Mouse (Mus musculus) induced T-regulatory cell, adult 2 months (primary cell): ENCODE results near the gene Lsm6.
A peak's percentile ranks its signal among the peaks of the same experiment; 100 is the strongest.

ENCODE experiments used
- DNase-seq: peaks from one replicate; pipeline ENCODE4 v3.0.0-alpha.2; 2012; ENCODE audit warnings: low read depth

The Lsm6 gene

DNA sequence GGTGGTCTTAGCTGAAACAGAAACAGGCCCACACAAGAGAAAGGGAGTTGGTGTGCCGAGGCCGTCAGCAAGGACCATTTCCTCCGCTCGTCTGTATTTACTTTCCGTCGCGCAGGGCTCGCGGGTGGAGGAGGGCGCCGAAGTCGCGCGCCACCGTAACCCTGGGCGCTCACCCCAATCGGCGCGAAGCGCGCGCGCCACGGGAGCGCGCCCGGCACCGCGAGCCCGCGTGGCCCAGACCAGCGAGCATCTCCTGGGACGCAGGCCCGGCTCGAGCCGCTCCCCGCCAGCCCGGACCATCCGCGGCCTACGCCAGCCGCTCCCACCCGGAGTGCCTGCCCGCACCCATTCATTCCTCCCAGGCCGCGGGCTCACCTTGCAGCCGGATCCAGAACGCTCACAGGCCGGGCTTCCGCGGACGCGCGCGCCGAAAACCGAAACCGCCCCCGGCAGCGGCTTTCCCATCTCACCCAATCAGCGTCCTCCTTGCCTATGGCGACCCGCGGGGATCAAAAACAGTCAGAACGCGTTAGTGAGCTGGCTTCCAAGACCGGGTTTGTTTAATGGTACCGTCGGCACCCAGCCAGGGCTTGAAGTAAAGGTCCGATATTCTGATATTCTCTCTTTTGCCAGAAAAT, at the start of gene Lsm6:
Gene Lsm6, minus strand, starts transcription at position 468 of the 638 bp plus-strand sequence.
- DNase-seq = peak; percentile 99

GRCm38 (mm10) chr8:78867036-78867435, 46.1 kb upstream of the Lsm6 start:
- DNase-seq = no peak

DNA sequence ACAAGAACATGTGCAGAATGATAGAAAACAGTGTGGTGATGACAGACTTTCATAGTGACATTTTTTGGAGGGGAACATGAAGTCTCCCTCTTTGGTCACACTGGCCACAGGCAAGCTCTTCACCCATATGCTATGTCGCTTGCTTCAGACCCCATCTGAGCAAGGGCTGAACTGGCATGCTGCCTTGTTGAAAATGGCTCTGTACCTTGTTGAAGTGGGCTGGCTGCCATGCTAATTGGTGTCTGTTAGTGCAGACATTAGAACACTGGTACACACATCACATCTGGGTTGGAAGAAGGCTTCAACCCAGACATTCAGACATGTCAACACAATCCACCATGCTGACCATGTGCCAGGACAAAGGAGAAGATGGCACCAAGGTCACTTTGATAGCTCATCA, 42.1 kb upstream of the Lsm6 start:
- DNase-seq = no peak

- no peak for DNase-seq
These were observed 41.1 kb upstream of the Lsm6 start for GRCm38 (mm10) chr8:78862046-78862445.

GRCm38 (mm10) chr8:78860789-78861188, 39.8 kb upstream of the Lsm6 start:
- DNase-seq = no peak

DNA sequence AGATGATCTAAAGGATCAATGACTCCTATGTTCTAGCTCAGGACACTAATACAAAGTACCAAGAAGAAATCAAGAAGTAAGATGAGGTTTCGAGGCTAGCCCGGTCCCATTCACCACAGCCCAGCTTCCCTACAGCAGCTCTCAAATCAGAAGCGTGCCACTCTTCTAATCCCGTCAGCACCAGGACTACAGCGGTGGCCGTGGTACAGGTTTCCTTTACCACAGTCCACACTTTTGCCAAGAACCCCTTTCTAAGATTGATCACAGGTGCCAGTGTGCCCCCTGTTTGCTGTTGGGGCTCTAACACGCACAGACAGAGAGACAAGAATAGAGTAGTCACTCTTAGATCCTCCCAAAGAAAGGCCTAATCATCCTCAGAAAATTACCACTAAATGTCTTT, 36.5 kb upstream of the Lsm6 start:
- no peak for DNase-seq

DNA sequence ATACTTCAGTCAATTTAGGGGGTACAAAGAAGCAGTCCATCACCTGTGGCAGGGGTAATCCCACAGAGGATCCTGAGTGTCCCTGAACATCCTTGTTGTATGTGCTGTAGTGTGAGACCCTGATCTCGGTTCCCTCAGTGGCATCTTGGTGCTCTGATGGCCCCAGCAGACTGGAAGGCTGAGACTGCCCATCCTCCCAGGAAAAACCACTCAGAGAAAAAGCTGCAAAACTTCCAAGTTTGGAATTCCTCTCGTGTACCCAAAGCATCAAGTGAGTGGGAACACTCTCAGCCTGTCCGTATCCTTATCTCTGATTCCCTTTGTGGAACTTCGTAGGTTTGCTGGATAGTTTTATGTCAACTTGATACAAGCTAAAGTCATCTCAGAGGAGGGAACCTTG, 31.3 kb upstream of the Lsm6 start:
- no peak for DNase-seq

DNA sequence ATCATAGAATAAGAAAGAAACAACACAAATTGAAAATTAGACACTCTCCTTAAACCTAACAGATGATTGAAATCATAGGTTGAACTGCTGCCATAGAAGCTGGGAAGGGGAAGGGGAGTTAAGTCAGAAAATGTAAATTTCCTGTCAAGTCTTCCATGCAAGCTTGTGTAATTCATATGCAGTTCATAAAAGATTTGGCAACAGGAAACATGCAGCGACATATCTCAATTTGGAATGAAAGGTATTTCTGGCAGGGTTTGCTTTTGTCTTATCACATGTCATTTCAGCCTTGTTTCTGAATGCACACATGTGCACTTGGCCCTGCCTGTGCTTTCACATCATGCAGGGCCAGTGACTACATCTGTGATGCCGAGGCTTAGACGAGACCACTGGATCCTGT, 26.3 kb upstream of the Lsm6 start:
- DNase-seq = no peak

GRCm38 (mm10) chr8:78844559-78844958, 23.6 kb upstream of the Lsm6 start:
- no peak for DNase-seq

DNA sequence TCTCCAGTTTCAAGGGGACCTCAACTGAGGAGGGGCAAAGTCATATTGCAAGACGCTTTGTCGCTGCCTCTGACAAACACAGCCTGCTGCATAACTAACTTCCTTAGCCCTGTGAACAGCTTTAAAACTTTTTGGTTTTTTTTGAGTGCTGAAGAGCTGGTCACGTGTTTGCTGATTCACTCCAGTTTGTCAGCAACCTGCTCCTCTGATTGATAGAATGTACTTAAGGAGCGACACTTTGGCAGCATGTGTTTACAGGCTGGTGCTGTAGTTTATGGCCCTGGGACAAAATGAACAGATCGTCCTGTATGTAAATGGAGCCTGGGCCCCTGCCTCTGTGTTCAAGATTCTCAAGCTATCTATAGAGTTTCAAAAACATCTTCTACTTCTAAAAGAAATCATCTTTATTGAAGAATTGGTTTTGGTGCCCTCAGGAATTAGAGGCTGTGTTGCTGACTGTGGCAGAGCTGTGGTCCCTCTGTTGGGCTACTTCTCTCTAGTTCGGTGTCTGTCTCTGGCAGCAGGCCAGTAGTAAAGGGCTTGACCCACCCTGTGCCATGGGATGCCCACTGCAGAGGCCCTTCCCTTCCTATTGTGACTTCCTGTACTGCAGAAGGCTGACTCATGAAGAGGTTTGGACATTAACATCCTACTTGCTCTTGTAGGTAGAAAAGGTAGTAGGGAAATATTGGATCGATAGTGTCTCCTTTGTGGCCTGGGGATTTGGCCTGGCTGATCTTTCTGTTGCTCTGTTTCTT, 17.9 kb upstream of the Lsm6 start:
- DNase-seq = no peak

GRCm38 (mm10) chr8:78836091-78836490, 15.2 kb upstream of the Lsm6 start:
- DNase-seq = no peak

GRCm38 (mm10) chr8:78828414-78828813, 7.5 kb upstream of the Lsm6 start:
- DNase-seq = no peak

- DNase-seq = no peak
These were observed 3.6 kb upstream of the Lsm6 start for GRCm38 (mm10) chr8:78824515-78824914.

DNA sequence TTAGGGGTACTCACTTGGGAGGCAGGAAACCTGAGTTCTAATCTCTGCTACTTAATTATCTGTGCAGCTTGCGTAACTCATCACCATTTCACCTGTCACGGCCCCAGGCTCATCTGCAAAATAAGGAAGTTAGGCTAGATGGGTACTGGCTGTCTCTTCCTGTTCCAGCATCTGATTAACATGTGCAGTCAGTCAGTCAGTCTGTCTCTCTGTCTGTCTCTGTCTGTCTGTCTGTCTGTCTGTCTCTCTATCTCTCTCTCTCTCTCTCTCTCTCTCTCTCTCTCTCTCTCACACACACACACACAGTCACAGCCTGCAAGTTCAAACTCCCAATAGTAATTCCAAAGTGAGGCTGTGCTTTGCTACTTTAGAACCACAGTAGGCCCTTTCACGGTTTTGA, 967 bp downstream of the Lsm6 start:
- peak; percentile 73 for DNase-seq

DNA sequence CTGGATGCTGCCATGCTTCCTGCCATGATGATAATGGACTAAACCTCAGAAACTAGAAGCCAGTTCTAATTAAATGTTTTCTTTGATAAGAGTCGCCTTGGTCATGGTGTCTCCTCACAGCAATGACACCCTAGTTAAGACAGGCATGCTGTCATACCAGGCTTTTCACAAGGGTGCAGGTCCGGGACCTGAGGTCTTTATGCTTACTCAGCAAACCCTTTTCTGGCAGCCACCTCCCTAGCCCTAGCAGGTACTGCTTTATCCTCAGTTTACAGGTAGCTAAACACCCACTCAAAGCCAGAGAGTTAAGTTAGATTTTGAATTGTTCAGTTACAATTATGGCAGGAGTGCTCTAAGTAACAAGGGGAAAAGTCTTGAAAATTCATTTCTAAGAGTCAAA, 6.2 kb downstream of the Lsm6 start:
- DNase-seq = no peak

DNA sequence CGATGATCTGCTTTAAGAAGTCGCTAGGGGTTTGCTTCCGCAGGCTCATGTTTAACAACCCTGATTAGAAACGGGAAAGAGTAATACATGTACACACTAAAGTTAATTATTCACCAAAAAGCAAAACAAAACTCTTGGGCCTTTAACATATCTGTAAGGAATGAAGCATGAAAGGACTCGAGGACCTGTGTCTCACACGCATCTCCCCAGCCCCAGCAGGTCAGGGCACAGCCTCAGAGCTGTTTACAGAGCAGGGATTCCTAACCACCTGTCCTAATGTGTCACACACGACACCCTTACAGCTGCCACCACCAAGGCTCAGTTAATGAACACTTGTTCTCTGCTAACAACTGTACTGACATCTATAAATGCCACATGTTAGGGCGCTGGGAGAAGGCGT, 7.9 kb downstream of the Lsm6 start:
- DNase-seq = no peak

DNA sequence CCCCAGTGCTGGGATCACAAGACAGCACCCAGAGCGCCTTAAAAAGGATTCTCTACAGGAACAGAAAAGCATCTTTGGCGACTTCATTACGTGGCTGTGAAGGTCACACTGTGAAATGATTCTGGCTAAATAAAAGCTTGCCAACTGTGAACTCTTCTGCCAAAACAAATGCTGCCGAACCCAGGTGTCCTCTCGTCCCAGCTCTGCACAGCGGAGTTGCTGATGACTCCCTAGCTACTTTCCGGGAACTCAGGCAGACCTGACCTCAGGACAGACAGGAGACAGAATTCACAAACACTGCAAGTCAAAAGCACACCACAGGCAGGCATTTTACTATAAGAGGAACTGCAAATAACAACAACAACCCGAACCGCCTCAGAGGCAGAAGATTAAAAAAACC, 8.5 kb downstream of the Lsm6 start:
- DNase-seq = no peak

DNA sequence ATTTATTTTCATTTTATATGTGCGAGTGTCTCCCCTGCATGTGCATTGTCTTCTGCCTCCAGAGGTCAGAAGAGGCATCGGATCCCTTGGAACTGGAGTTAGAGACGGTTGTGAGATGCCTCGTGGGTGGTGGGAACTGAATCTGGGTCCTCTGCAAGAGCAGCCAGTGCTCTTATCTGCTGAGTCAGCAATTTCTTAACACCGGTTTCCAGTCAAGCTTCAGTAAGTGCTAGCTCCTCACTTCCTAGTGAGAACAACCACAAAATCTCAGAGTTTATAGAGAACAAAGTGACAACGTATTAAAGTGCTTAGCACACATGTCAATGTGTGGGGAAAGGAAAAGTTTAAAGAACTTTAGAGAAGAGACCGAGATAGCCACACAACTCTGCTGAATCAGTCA, 9.2 kb downstream of the Lsm6 start:
- DNase-seq = no peak

GRCm38 (mm10) chr8:78810207-78810675, 10.7 kb downstream of the Lsm6 start:
- no peak for DNase-seq

DNA sequence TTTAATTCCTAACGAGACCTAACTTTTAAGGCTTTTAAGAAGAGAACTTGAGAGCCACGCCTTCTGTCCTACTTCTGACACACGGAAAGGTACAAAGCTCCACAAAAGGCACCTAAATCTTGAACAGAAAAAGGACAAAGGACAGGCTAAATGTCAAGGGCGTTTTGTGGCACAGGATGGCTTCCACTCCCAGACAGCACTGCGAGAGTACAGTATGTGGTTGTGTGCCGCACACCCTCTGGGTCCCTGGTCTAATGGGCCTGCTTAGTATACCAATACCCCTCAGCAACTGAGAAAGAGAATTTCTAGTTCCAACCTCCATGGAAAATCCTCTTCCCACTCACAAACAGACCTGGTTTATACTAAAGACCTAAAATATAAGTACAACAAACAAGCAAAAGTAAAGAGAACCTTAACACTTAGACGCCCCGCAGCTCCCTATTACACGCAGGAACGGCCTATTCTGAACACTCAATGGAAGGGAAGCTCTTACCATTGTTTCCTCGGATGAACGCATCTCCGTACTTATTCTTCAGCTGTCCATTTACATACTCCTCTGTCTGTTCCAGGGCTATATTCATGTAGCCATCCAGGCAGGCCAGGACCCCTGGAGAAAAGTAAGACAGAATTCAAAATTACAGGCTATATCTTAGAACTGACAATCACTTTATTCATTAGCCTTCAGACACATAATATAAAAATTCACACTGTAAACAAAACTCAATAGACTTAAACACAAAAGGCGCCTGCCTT, 11.3 kb downstream of the Lsm6 start:
- DNase-seq = no peak

DNA sequence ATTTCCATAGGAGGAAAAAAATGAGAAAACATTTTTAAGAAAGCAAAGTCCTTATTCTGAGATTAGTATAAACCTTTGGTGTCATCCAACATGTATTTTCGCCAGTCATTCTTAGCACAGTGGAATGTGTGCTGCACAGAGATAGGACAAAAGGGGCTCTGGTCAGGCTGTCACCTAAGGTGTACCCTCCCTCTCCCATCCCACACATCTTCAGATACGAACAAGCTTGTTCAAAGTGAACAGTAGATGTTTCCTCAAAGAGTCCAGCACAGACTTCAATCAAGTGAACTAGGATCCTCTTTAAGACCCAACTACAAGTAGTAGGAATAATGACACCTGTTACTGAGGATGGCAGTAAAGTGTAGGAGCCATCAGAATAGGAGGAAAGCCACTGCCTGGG, 12.1 kb downstream of the Lsm6 start:
- no peak for DNase-seq

DNA sequence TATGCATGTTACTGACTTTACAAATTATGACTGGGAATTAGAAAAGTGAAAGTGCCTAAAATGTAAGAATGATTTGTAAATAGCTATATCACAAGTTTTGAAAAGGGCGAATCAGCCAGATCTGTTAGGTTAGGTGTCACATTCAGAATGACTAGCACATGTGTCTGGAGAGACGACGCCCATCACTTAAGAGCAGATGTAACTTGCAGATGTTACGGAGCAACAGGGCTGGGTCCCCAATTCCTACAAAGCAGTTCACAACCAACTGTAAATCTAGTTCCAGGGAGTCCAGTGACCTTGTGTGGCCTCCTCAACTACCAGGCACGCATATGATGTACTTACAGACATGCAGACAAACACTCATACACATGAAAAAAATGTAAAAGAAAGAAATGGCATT, 12.5 kb downstream of the Lsm6 start:
- DNase-seq = no peak

GRCm38 (mm10) chr8:78807283-78807682, 13.7 kb downstream of the Lsm6 start:
- no peak for DNase-seq
